In genomic region chr12:51843576-51844520, GRCm38 (mm10) we compare ENCODE assay signal across 8 mouse cellular contexts. TPM values are rescaled to one million over a fixed set of nuclear protein-coding genes. Genes with fewer than 3 reads are reported as not detected.
DNase-seq lines count a peak whose midpoint lies in the region; ATAC-seq lines count a peak whose summit lies in the region.

No protein-coding gene starts in this region.

- H3K27me3 ChIP-seq in heart, embryonic 15.5 days = no peaks in the 10 kb centered on the region
- H3K27me3 ChIP-seq in hindbrain, embryonic 16.5 days (replicated peaks; ENCODE audit: control insufficient read depth, insufficient read depth, low read length) = no peaks in the 10 kb centered on the region
- 0 out of 2 replicates have a peak, but pooled peaks cover 10% of the 10 kb centered on the region for H3K27me3 ChIP-seq in midbrain, embryonic 12.5 days

- peak overlapping the region; percentile 59 for H3K4me3 ChIP-seq in heart, embryonic 15.5 days
- H3K4me3 ChIP-seq in hindbrain, embryonic 16.5 days (ENCODE audit: low read length) = peak overlapping the region; percentile 64
- H3K4me3 ChIP-seq in midbrain, embryonic 12.5 days = peak overlapping the region; percentile 54

- peak overlapping the region; percentile 65 for H3K9ac ChIP-seq in heart, embryonic 15.5 days
- H3K9ac ChIP-seq in hindbrain, embryonic 16.5 days (ENCODE audit: low read depth, low read length) = peak overlapping the region; percentile 71; the same call in 1 of the 2 replicates
- no peak overlapping the region; the same call in none of the 2 replicates for H3K9ac ChIP-seq in midbrain, embryonic 12.5 days (replicated peaks)

- no peak for ATAC-seq in heart, embryonic 15.5 days (replicated peaks; ENCODE audit: insufficient number of reproducible peaks, insufficient read depth, low FRiP score, low read depth)
- no peak for ATAC-seq in hindbrain, embryonic 16.5 days
- 0 out of 2 replicates have a peak, but pooled peaks have one; percentile 13 for ATAC-seq in midbrain, embryonic 12.5 days (ENCODE audit: low FRiP score, low read depth)

- 30% methylated on average over 15 of the region's 15 CpGs for WGBS in heart, embryonic 15.5 days
- 36% methylated on average over 15 of the region's 15 CpGs for WGBS in hindbrain, embryonic 16.5 days
- 31% methylated on average over 15 of the region's 15 CpGs for WGBS in midbrain, embryonic 12.5 days

- H3K27ac ChIP-seq in heart, embryonic 15.5 days = peak overlapping the region; percentile 93
- H3K27ac ChIP-seq in hindbrain, embryonic 16.5 days (ENCODE audit: low read depth, low read length) = peak overlapping the region; percentile 80; the same call in 1 of the 2 replicates
- peak overlapping the region; percentile 56 for H3K27ac ChIP-seq in midbrain, embryonic 12.5 days (replicated peaks)

- no peak for DNase-seq in heart, adult 9 months (ENCODE audit: low spot score in 2 of 2)
- DNase-seq in adipocyte (ENCODE audit: low spot score) = peak; percentile 17
- no peak for DNase-seq in ovary, postnatal 10 days (ENCODE audit: low spot score)
- DNase-seq in spleen, adult 18-20 months = no peak
- DNase-seq in frontal cortex, postnatal 14 days (ENCODE audit: low spot score in 2 of 2) = no peak

- H3K9me3 ChIP-seq in heart, embryonic 15.5 days (replicated peaks) = no peaks in the 10 kb centered on the region
- no peaks in the 10 kb centered on the region for H3K9me3 ChIP-seq in hindbrain, embryonic 16.5 days (ENCODE audit: control insufficient read depth, low read length)
- H3K9me3 ChIP-seq in midbrain, embryonic 12.5 days = no peaks in the 10 kb centered on the region

- H3K4me1 ChIP-seq in heart, embryonic 15.5 days (replicated peaks) = peaks cover 20% of the 10 kb centered on the region
- H3K4me1 ChIP-seq in hindbrain, embryonic 16.5 days (ENCODE audit: control insufficient read depth, insufficient read depth, low read depth, low read length) = peaks cover 6% of the 10 kb centered on the region; the same call in 1 of the 2 replicates
- H3K4me1 ChIP-seq in midbrain, embryonic 12.5 days = peaks cover 10% of the 10 kb centered on the region

- no peaks in the 10 kb centered on the region for H3K36me3 ChIP-seq in heart, embryonic 15.5 days
- H3K36me3 ChIP-seq in hindbrain, embryonic 16.5 days (ENCODE audit: control insufficient read depth, insufficient read depth, low read length) = no peaks in the 10 kb centered on the region
- no peaks in the 10 kb centered on the region for H3K36me3 ChIP-seq in midbrain, embryonic 12.5 days

- peak overlapping the region; percentile 65 for H3K4me2 ChIP-seq in heart, embryonic 15.5 days
- H3K4me2 ChIP-seq in hindbrain, embryonic 16.5 days (ENCODE audit: low read length) = peak overlapping the region; percentile 81
- peak overlapping the region; percentile 58 for H3K4me2 ChIP-seq in midbrain, embryonic 12.5 days (replicated peaks)

RNA-seq across cellular contexts. Expression of gene Hectd1, which starts 14.5 kb away (rescaled TPM):
- 30.8 and 32.4 TPM in 2 replicates for polyA plus RNA-seq in heart, embryonic 15.5 days (2015; fragmentation: Nextera tagmentation; extraction: Ambion mirVana)
- polyA plus RNA-seq in hindbrain, embryonic 16.5 days (2015; fragmentation: Nextera tagmentation; extraction: Ambion mirVana) = 31.3 and 33.3 TPM in 2 replicates
- polyA plus RNA-seq in midbrain, embryonic 12.5 days (2016; fragmentation: Nextera tagmentation; extraction: Ambion mirVana) = 40.8 and 41.5 TPM in 2 replicates
